Mouse (Mus musculus) ES-E14 (cell line): ENCODE results near the gene Tpgs1.

ENCODE experiments used
- MAFK ChIP-seq: IDR thresholded peaks from 2 replicates; pipeline ENCODE4 v1.6.1; 2014; ENCODE audit warnings: mild to moderate bottlenecking, low read depth, low read length, inconsistent platforms; ENCODE audit not compliant: insufficient read depth
- ZNF384 ChIP-seq: IDR thresholded peaks from 2 replicates; pipeline ENCODE4 v1.6.1; 2012; ENCODE audit warnings: low read depth, low read length, inconsistent platforms

DNA sequence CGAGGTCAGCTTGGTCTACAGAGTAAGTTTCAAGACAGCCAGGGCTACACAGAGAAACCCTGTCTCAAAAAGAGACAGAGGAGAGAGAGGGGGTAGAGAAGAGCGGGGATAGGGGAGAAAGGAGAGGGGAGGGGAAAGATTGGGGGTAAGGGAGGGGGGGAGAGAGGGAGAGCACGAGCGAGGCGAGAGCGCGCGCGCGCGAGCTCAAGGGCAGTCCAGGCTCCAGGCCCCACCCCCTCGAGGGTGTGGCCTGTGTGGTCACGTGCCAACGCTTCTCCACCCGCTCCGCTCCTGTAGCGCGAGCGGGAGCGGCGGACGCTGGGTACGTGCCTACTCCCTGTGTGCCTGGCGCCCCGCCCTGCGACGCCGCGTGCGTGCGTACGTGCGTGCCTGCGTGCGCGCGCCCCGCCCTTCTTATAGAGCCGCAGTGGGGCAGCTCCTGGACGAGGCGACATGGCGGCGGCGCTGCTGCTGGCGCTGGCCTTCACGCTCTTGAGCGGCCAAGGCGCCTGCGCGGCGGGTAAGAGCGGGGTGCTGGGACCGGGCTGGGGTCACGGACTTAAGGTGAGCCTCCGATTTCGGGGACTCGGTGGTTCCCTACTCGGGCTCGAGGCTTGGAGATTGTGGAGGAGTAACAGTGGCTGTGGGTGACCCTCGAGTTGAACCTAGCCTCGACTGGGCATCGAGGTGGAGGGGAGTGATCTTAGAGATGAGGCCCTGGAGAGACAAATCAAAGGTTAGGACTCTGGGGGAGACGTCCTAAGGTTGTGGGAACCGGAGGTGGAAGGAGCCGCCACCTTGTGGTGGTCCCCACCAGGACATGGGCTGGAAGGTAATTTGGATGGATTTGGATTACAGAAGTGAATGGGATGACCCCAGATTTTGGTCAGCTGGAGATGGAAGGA is 35.1 kb downstream of the Tpgs1 start, which contains the start of gene Bsg:
- TF ChIP-seq MAFK (no peak), ZNF384 (no peak)
